Mouse (Mus musculus): ENCODE data around the gene Col27a1. TPM values are rescaled to one million over a fixed set of nuclear protein-coding genes. Genes with fewer than 3 reads are reported as not detected.

The Col27a1 gene
- polyA plus RNA-seq, 1 experiment from 2014 or later: 0.85 TPM

GRCm38 (mm10) chr4:63323275-63323815 is 109.5 kb downstream of the Col27a1 start:
- Histone ChIP-seq H3K27me3 (no peaks in the 10 kb centered on the region), H3K36me3 (ENCODE audit: poor library complexity, severe bottlenecking) (peaks cover 10% of the 10 kb centered on the region; the same call in 1 of the 2 replicates), H3K4me1 (no peaks in the 10 kb centered on the region), H3K4me3 (no peak overlapping the region), H3K4me2 (no peak overlapping the region), H3K9ac (no peak overlapping the region), H3K9me3 (replicated peaks) (no peaks in the 10 kb centered on the region), H3K27ac (no peak overlapping the region)
- no peak for ATAC-seq
- 81% methylated on average over 8 of the region's 8 CpGs for WGBS

- H3K4me3 ChIP-seq: no peak overlapping the region
- no peak overlapping the region for H3K9ac ChIP-seq
- H3K27ac ChIP-seq: no peak overlapping the region
- no peaks in the 10 kb centered on the region for H3K9me3 ChIP-seq (replicated peaks)
- no peaks in the 10 kb centered on the region for H3K27me3 ChIP-seq
- no peak overlapping the region for H3K4me2 ChIP-seq
- no peaks in the 10 kb centered on the region for H3K36me3 ChIP-seq (ENCODE audit: poor library complexity, severe bottlenecking)
- 90% methylated on average over 4 of the region's 4 CpGs for WGBS
- no peak for ATAC-seq
- H3K4me1 ChIP-seq: no peaks in the 10 kb centered on the region
Measured at GRCm38 (mm10) chr4:63333403-63333802, 119.6 kb downstream of the Col27a1 start.

- Histone ChIP-seq H3K27me3 (no peaks in the 10 kb centered on the region), H3K9me3 (replicated peaks) (no peaks in the 10 kb centered on the region), H3K27ac (no peak overlapping the region), H3K9ac (no peak overlapping the region), H3K4me2 (no peak overlapping the region), H3K36me3 (ENCODE audit: poor library complexity, severe bottlenecking) (no peaks in the 10 kb centered on the region), H3K4me3 (no peak overlapping the region), H3K4me1 (no peaks in the 10 kb centered on the region)
- ATAC-seq: no peak
- WGBS: 74% methylated on average over 3 of the region's 3 CpGs
Measured at GRCm38 (mm10) chr4:63338414-63339076, 124.7 kb downstream of the Col27a1 start.

- ATAC-seq: no peak
- Histone ChIP-seq H3K9me3 (replicated peaks) (no peaks in the 10 kb centered on the region), H3K27ac (no peak overlapping the region), H3K4me1 (no peaks in the 10 kb centered on the region), H3K4me2 (no peak overlapping the region), H3K4me3 (no peak overlapping the region), H3K9ac (no peak overlapping the region), H3K27me3 (no peaks in the 10 kb centered on the region), H3K36me3 (ENCODE audit: poor library complexity, severe bottlenecking) (no peaks in the 10 kb centered on the region)
- 70% methylated on average over 4 of the region's 4 CpGs for WGBS
Measured at GRCm38 (mm10) chr4:63342491-63342890, 128.7 kb downstream of the Col27a1 start.

GRCm38 (mm10) chr4:63343608-63344007 is 129.8 kb downstream of the Col27a1 start:
- WGBS: 71% methylated on average over 3 of the region's 3 CpGs
- Histone ChIP-seq H3K4me3 (no peak overlapping the region), H3K4me1 (no peaks in the 10 kb centered on the region), H3K27me3 (no peaks in the 10 kb centered on the region), H3K9me3 (replicated peaks) (no peaks in the 10 kb centered on the region), H3K4me2 (no peak overlapping the region), H3K9ac (no peak overlapping the region), H3K27ac (no peak overlapping the region), H3K36me3 (ENCODE audit: poor library complexity, severe bottlenecking) (no peaks in the 10 kb centered on the region)
- ATAC-seq: no peak

- Histone ChIP-seq H3K4me2 (no peak within 1 kb of the TSS), H3K36me3 (ENCODE audit: poor library complexity, severe bottlenecking) (no peaks in the 10 kb centered on the region), H3K27me3 (no peaks in the 10 kb centered on the region), H3K4me1 (no peaks in the 10 kb centered on the region), H3K9ac (no peak within 1 kb of the TSS), H3K27ac (no peak within 1 kb of the TSS), H3K9me3 (replicated peaks) (no peaks in the 10 kb centered on the region), H3K4me3 (no peak within 1 kb of the TSS)
- ATAC-seq: no peak
- 93% methylated on average over 8 of the region's 8 CpGs for WGBS
Measured at GRCm38 (mm10) chr4:63344295-63344694, 130.5 kb downstream of the Col27a1 start, which contains the start of gene Orm1. Gene Orm1, plus strand, starts transcription at chr4:63344560.

- Histone ChIP-seq H3K27me3 (no peaks in the 10 kb centered on the region), H3K4me1 (no peaks in the 10 kb centered on the region), H3K36me3 (ENCODE audit: poor library complexity, severe bottlenecking) (no peaks in the 10 kb centered on the region), H3K9me3 (replicated peaks) (no peaks in the 10 kb centered on the region), H3K4me2 (no peak overlapping the region), H3K9ac (no peak overlapping the region), H3K27ac (no peak overlapping the region), H3K4me3 (no peak overlapping the region)
- no peak for ATAC-seq
Measured at GRCm38 (mm10) chr4:63345261-63345660, 131.5 kb downstream of the Col27a1 start.

- H3K4me1 ChIP-seq: no peaks in the 10 kb centered on the region
- H3K4me2 ChIP-seq: no peak overlapping the region
- no peak for ATAC-seq
- no peaks in the 10 kb centered on the region for H3K27me3 ChIP-seq
- H3K27ac ChIP-seq: no peak overlapping the region
- no peaks in the 10 kb centered on the region for H3K36me3 ChIP-seq (ENCODE audit: poor library complexity, severe bottlenecking)
- H3K9me3 ChIP-seq (replicated peaks): no peaks in the 10 kb centered on the region
- no peak overlapping the region for H3K4me3 ChIP-seq
- WGBS: 93% methylated on average over 4 of the region's 4 CpGs
- H3K9ac ChIP-seq: no peak overlapping the region
Measured at GRCm38 (mm10) chr4:63346659-63347058, 132.9 kb downstream of the Col27a1 start.

DNA sequence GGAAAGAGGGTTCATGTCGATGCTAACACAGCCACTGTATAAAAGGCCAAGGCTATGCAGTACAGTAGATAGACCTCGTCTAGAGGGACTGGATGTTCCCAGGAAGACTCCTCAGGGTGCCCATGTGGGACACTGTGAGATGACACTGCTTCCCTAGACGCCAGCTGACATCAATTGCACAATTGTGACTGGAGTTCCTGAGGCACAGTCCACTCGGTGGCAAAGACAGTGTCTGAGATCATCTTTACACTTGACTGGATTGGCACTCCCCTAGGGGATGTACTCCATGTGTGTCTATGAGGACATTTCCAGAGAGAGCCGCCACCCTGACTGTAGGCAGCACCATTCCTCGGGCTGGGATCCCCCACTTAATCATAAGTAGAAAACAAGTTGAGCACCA is 134.7 kb downstream of the Col27a1 start:
- Histone ChIP-seq H3K27ac (no peak overlapping the region), H3K27me3 (no peaks in the 10 kb centered on the region), H3K36me3 (ENCODE audit: poor library complexity, severe bottlenecking) (no peaks in the 10 kb centered on the region), H3K9ac (no peak overlapping the region), H3K4me3 (no peak overlapping the region), H3K4me2 (no peak overlapping the region), H3K9me3 (replicated peaks) (no peaks in the 10 kb centered on the region), H3K4me1 (no peaks in the 10 kb centered on the region)
- WGBS: 79% methylated on average over 6 of the region's 6 CpGs
- no peak for ATAC-seq

- Histone ChIP-seq H3K4me2 (no peak within 1 kb of the TSS), H3K9ac (no peak within 1 kb of the TSS), H3K27ac (no peak within 1 kb of the TSS), H3K4me1 (no peaks in the 10 kb centered on the region), H3K36me3 (ENCODE audit: poor library complexity, severe bottlenecking) (no peaks in the 10 kb centered on the region), H3K9me3 (replicated peaks) (no peaks in the 10 kb centered on the region), H3K4me3 (no peak within 1 kb of the TSS), H3K27me3 (no peaks in the 10 kb centered on the region)
- 79% methylated on average over 4 of the region's 4 CpGs for WGBS
- ATAC-seq: no peak
Measured at GRCm38 (mm10) chr4:63355877-63356665, 142.3 kb downstream of the Col27a1 start, which contains the start of gene Orm3. Gene Orm3, plus strand, starts transcription at chr4:63356162.

- ATAC-seq: no peak
- no peaks in the 10 kb centered on the region for H3K4me1 ChIP-seq
- H3K4me3 ChIP-seq: no peak overlapping the region
- no peaks in the 10 kb centered on the region for H3K27me3 ChIP-seq
- H3K9ac ChIP-seq: no peak overlapping the region
- H3K9me3 ChIP-seq (replicated peaks): no peaks in the 10 kb centered on the region
- H3K36me3 ChIP-seq (ENCODE audit: poor library complexity, severe bottlenecking): no peaks in the 10 kb centered on the region
- no peak overlapping the region for H3K27ac ChIP-seq
- WGBS: 69% methylated on average over 2 of the region's 2 CpGs
- no peak overlapping the region for H3K4me2 ChIP-seq
Measured at GRCm38 (mm10) chr4:63356981-63357570, 143.3 kb downstream of the Col27a1 start.

DNA sequence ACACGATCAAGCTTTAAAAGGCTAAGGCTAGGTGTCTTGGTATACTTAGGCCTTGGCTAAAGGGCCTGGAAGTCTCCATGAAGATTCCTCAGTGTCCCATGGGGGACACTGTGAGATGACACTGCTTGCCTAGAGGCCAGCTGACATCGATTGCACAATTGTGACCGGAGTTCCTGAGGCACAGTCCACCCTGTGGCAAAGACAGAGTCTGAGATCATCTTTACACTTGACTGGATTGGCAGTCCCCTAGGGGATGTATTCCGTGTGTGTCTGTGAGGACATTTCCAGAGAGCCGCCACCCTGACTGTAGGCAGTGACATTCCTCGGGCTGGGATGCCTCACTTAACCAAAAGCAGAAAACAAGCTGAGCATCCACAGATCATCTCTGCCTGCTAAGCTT is 146.1 kb downstream of the Col27a1 start:
- Histone ChIP-seq H3K4me1 (no peaks in the 10 kb centered on the region), H3K4me3 (no peak overlapping the region), H3K9ac (no peak overlapping the region), H3K27ac (no peak overlapping the region), H3K9me3 (replicated peaks) (no peaks in the 10 kb centered on the region), H3K27me3 (no peaks in the 10 kb centered on the region), H3K36me3 (ENCODE audit: poor library complexity, severe bottlenecking) (no peaks in the 10 kb centered on the region), H3K4me2 (no peak overlapping the region)
- WGBS: 79% methylated on average over 6 of the region's 6 CpGs
- no peak for ATAC-seq
